Mouse (Mus musculus) kidney, adult 11 months (tissue): ENCODE results near the gene Pdzph1.

Experiments
- DNase-seq: peaks from one replicate; pipeline ENCODE4 v3.0.0; 2022

The Pdzph1 gene

GRCm38 (mm10) chr17:58919927-58920326, 71.2 kb downstream of the Pdzph1 start:
- DNase-seq, result no peak

- peak; percentile 5 for DNase-seq
These were observed 72.1 kb downstream of the Pdzph1 start for GRCm38 (mm10) chr17:58919061-58919460.

- no peak for DNase-seq
These were observed 72.6 kb downstream of the Pdzph1 start for GRCm38 (mm10) chr17:58918539-58918938.

GRCm38 (mm10) chr17:58911564-58911963, 79.6 kb downstream of the Pdzph1 start:
- no peak for DNase-seq

GRCm38 (mm10) chr17:58909061-58909661, 82.0 kb downstream of the Pdzph1 start:
- no peak for DNase-seq

GRCm38 (mm10) chr17:58906001-58906400, 85.2 kb downstream of the Pdzph1 start:
- DNase-seq, result no peak

- no peak for DNase-seq
These were observed 99.5 kb downstream of the Pdzph1 start for GRCm38 (mm10) chr17:58891488-58892210.

- no peak for DNase-seq
These were observed 101.1 kb downstream of the Pdzph1 start for GRCm38 (mm10) chr17:58889905-58890645.

GRCm38 (mm10) chr17:58884393-58884792, 106.8 kb downstream of the Pdzph1 start:
- DNase-seq, result no peak

GRCm38 (mm10) chr17:58873356-58873755, 117.8 kb downstream of the Pdzph1 start:
- no peak for DNase-seq

- no peak for DNase-seq
These were observed 120.4 kb downstream of the Pdzph1 start for GRCm38 (mm10) chr17:58870795-58871194.
